Mouse (Mus musculus): ENCODE measurements at regions not wholly inside any gene's neighbourhood (a gene's known extent, or its start where the extent isn't known, plus 50 kb on each side); places are given as distances from the start of the nearest gene placed in this dataset.

- TF ChIP-seq SIN3A (IDR thresholded peaks at IDR 0.05; ENCODE audit: low read length), result 0 out of 2 replicates have a peak, but pooled peaks have one; percentile 28
- peak; percentile 76; the same call in 1 of the 2 replicates for TF ChIP-seq MEF2A (IDR thresholded peaks at IDR 0.05; ENCODE audit: borderline replicate concordance, low read depth, low read length)
- no peak for TF ChIP-seq HCFC1 (IDR thresholded peaks at IDR 0.05; ENCODE audit: low read depth, low read length)
- TF ChIP-seq UBTF (IDR thresholded peaks at IDR 0.05; ENCODE audit: low read depth, low read length), result no peak
Observed at GRCm38 (mm10) chr1:92253086-92253485, 57.6 kb upstream of the Hdac4 start (continued).

GRCm38 (mm10) chr1:92250594-92251463 lies 55.3 kb upstream of the Hdac4 start:
- no peak overlapping the region for H3K27ac ChIP-seq (ENCODE audit: insufficient read depth, low read depth)
- H3K79me2 ChIP-seq (replicated peaks; ENCODE audit: control insufficient read depth, extremely low read depth, insufficient read depth, poor library complexity, severe bottlenecking), result no peaks in the 10 kb centered on the region
- H3K27me3 ChIP-seq (replicated peaks), result peaks cover 70% of the 10 kb centered on the region
- no peak overlapping the region for H3K4me3 ChIP-seq (replicated peaks in 1 of 3; ENCODE audit: low read depth in 2 of 3, low read length in 2 of 3, poor library complexity in 1 of 3)
- peaks cover 18 to 50% of the 10 kb centered on the region in 2 experiments for H3K4me1 ChIP-seq (ENCODE audit: control insufficient read depth in 1 of 2, insufficient read depth in 2 of 2)
- in situ Hi-C loops (cut with MboI; ENCODE audit: low pct_ligation_motif_present, low pct_unique_long_range_greater_than_20kb, low sequenced_read_pairs) (no loop called here), dilution Hi-C loops (cut with MboI; ENCODE audit: extremely low pct_ligation_motif_present, extremely low pct_unique_long_range_greater_than_20kb, low sequenced_read_pairs) (no loop called here)
- no peak overlapping the region for H3K4me2 ChIP-seq (ENCODE audit: insufficient read depth, low read depth, poor library complexity, severe bottlenecking)
- no peak overlapping the region for H3K9ac ChIP-seq (ENCODE audit: insufficient read depth, low read depth)
- no peaks in the 10 kb centered on the region for H3K36me3 ChIP-seq (replicated peaks in 1 of 2; ENCODE audit: control insufficient read depth in 1 of 2, insufficient read depth in 1 of 2, low read length in 1 of 2)
- H3K9me3 ChIP-seq (replicated peaks; ENCODE audit: low read length), result peaks cover 9% of the 10 kb centered on the region
- peak; percentile 61 for TF ChIP-seq BHLHE40 (IDR thresholded peaks at IDR 0.05; ENCODE audit: low read depth, low read length)
- peak; percentile 77 for TF ChIP-seq IRF4 (IDR thresholded peaks at IDR 0.05; ENCODE audit: low read depth, low read length)
- no peak for TF ChIP-seq ZKSCAN1 (IDR thresholded peaks at IDR 0.05; ENCODE audit: borderline replicate concordance, low read depth, low read length)
- TF ChIP-seq CTCF (conservative IDR thresholded peaks at IDR 0.05 in 1 of 2, IDR thresholded peaks at IDR 0.05 in 1 of 2; ENCODE audit: low read depth in 2 of 2, low read length in 2 of 2), result no peak
- peak; percentile 27; the same call in 1 of the 2 replicates for TF ChIP-seq ETS1 (conservative IDR thresholded peaks at IDR 0.05; ENCODE audit: low read depth, low read length)
- peak; percentile 62 for TF ChIP-seq EP300 (IDR thresholded peaks at IDR 0.05; ENCODE audit: low read length)
- DNase-seq (ENCODE audit: extremely low read depth), result peak; percentile 41

Data from CH12.LX (cell line).